Comparison of ENCODE assay signal across 7 mouse cellular contexts in genomic region chr10:62664963-62665590, GRCm38 (mm10). TPM values are rescaled to one million over a fixed set of nuclear protein-coding genes. Genes with fewer than 3 reads are reported as not detected.
DNase-seq lines count a peak whose midpoint lies in the region; ATAC-seq and TF ChIP-seq lines count a peak whose summit lies in the region.

No protein-coding gene starts in this region.

- H3K9me3 ChIP-seq in heart, embryonic 16.5 days (replicated peaks; ENCODE audit: control insufficient read depth, low read length): no peaks in the 10 kb centered on the region
- H3K9me3 ChIP-seq in forebrain, postnatal 0 days (ENCODE audit: low read length): no peaks in the 10 kb centered on the region

- peaks cover 4% of the 10 kb centered on the region for H3K4me1 ChIP-seq in heart, embryonic 16.5 days (ENCODE audit: control insufficient read depth, insufficient read depth, low read length)
- no peaks in the 10 kb centered on the region for H3K4me1 ChIP-seq in forebrain, postnatal 0 days (ENCODE audit: insufficient read depth)

- peak overlapping the region; percentile 56 for H3K4me2 ChIP-seq in heart, embryonic 16.5 days (ENCODE audit: low read depth, low read length)
- no peak overlapping the region for H3K4me2 ChIP-seq in forebrain, postnatal 0 days (ENCODE audit: low read depth)

- peak overlapping the region; percentile 47 for H3K27ac ChIP-seq in heart, embryonic 16.5 days (ENCODE audit: low read length)
- no peak overlapping the region for H3K27ac ChIP-seq in forebrain, postnatal 0 days (ENCODE audit: low read depth, low read length)

- intact Hi-C loops in left cerebral cortex, postnatal 4 days (cut with DNase I): no loop called here

- no peaks in the 10 kb centered on the region for H3K36me3 ChIP-seq in heart, embryonic 16.5 days (ENCODE audit: control insufficient read depth, insufficient read depth)
- no peaks in the 10 kb centered on the region for H3K36me3 ChIP-seq in forebrain, postnatal 0 days (ENCODE audit: insufficient read depth)

- H3K27me3 ChIP-seq in heart, embryonic 16.5 days (ENCODE audit: control insufficient read depth, insufficient read depth, low read length): no peaks in the 10 kb centered on the region
- no peaks in the 10 kb centered on the region for H3K27me3 ChIP-seq in forebrain, postnatal 0 days (ENCODE audit: insufficient read depth, low read length)

- no peak for TF ChIP-seq CTCF in forebrain, postnatal 0 days (IDR thresholded peaks at IDR 0.05; ENCODE audit: low read depth)

- peak; percentile 55 for DNase-seq in R1 (ENCODE audit: low read depth, low spot score)
- DNase-seq in adrenal gland, postnatal 36 days: peak; percentile 57 to 68
- DNase-seq in kidney, postnatal 4 days: peak; percentile 66 to 75
- DNase-seq in forebrain, postnatal 0 days: no peak
- no peak for DNase-seq in left cerebral cortex, postnatal 4 days

- H3K4me3 ChIP-seq in heart, embryonic 16.5 days (ENCODE audit: low read length): peak overlapping the region; percentile 29
- no peak overlapping the region for H3K4me3 ChIP-seq in forebrain, postnatal 0 days (ENCODE audit: low read depth, low read length)

- WGBS in heart, embryonic 16.5 days: 35% methylated on average over 27 of the region's 27 CpGs
- WGBS in forebrain, postnatal 0 days: 69% methylated on average over 27 of the region's 27 CpGs

- peak overlapping the region; percentile 48 for H3K9ac ChIP-seq in heart, embryonic 16.5 days (ENCODE audit: low read length)
- H3K9ac ChIP-seq in forebrain, postnatal 0 days: no peak overlapping the region

- ATAC-seq in heart, embryonic 16.5 days (replicated peaks; ENCODE audit: extremely low read depth, insufficient read depth, low FRiP score): peak; percentile 51; the same call in 1 of the 2 replicates
- ATAC-seq in megakaryocyte-erythroid progenitor cell, adult 5-6 weeks (replicated peaks; ENCODE audit: low FRiP score, low TSS enrichment, poor library complexity, severe bottlenecking): peak; percentile 46; the same call in 1 of the 2 replicates
- ATAC-seq in forebrain, postnatal 0 days: no peak

RNA-seq across cellular contexts. Expression of gene Ddx50, which starts 14.1 kb away (rescaled TPM):
- 100 to 1,000 TPM; 121 to 124 TPM for total RNA-seq in adrenal gland, postnatal 36 days (2021)
- polyA plus RNA-seq in heart, embryonic 16.5 days (2015; fragmentation: Nextera tagmentation; extraction: Ambion mirVana): 90.0 and 99.9 TPM in 2 replicates
- 95.7 and 110 TPM in 2 replicates for total RNA-seq in megakaryocyte-erythroid progenitor cell, adult 5-6 weeks (2014; fragmentation: Nextera tagmentation)
- total RNA-seq in megakaryocyte-erythroid progenitor cell, adult 5-6 weeks (2017): 92.5 and 102 TPM in 2 replicates
- 77.4 and 91.0 TPM in 2 replicates for total RNA-seq in forebrain, postnatal 0 days (2014; rRNA removed)
- polyA plus RNA-seq in forebrain, postnatal 0 days (2015; fragmentation: Nextera tagmentation; extraction: Ambion mirVana): 73.1 and 74.5 TPM in 2 replicates
- 10 to 100 TPM; 84.2 to 91.9 TPM for total RNA-seq in left cerebral cortex, postnatal 4 days (2021)

Comparison
In these comparisons a context has a peak if more than half of its experiments do, and no peak if none do; other contexts are left out.
1. DNase-seq: peak in R1 (single experiment), adrenal gland, postnatal 36 days (2 of 2) and kidney, postnatal 4 days (2 of 2); none in forebrain, postnatal 0 days (single experiment) and left cerebral cortex, postnatal 4 days (single experiment).